Comparison of ENCODE assay signal across 8 mouse cellular contexts in genomic region chr15:99099139-99099556, GRCm38 (mm10). TPM values are rescaled to one million over a fixed set of nuclear protein-coding genes. Genes with fewer than 3 reads are reported as not detected.
DNase-seq lines count a peak whose midpoint lies in the region; ATAC-seq lines count a peak whose summit lies in the region.

No protein-coding gene starts in this region.

- peaks cover 43% of the 10 kb centered on the region for H3K4me1 ChIP-seq in forebrain, embryonic 15.5 days
- H3K4me1 ChIP-seq in intestine, embryonic 14.5 days (replicated peaks; ENCODE audit: control insufficient read depth, insufficient read depth, low read length), result peaks cover 22% of the 10 kb centered on the region
- peaks cover 28% of the 10 kb centered on the region for H3K4me1 ChIP-seq in liver, embryonic 13.5 days (replicated peaks)

- H3K9ac ChIP-seq in forebrain, embryonic 15.5 days (replicated peaks), result no peak overlapping the region
- peak overlapping the region; percentile 23; the same call in 1 of the 2 replicates for H3K9ac ChIP-seq in intestine, embryonic 14.5 days (ENCODE audit: low read length)
- H3K9ac ChIP-seq in liver, embryonic 13.5 days, result peak overlapping the region; percentile 41

- peaks cover 39% of the 10 kb centered on the region for H3K27me3 ChIP-seq in forebrain, embryonic 15.5 days
- H3K27me3 ChIP-seq in intestine, embryonic 14.5 days (replicated peaks; ENCODE audit: control insufficient read depth, insufficient read depth, low read length), result peaks cover 58% of the 10 kb centered on the region
- peaks cover 74% of the 10 kb centered on the region for H3K27me3 ChIP-seq in liver, embryonic 13.5 days

- H3K9me3 ChIP-seq in forebrain, embryonic 15.5 days, result no peaks in the 10 kb centered on the region
- no peaks in the 10 kb centered on the region for H3K9me3 ChIP-seq in intestine, embryonic 14.5 days (ENCODE audit: control insufficient read depth, low read length)
- no peaks in the 10 kb centered on the region for H3K9me3 ChIP-seq in liver, embryonic 13.5 days (replicated peaks)

- DNase-seq in left cerebral cortex, adult 18-20 months (ENCODE audit: low spot score in 2 of 2), result peak; percentile 25 to 33
- DNase-seq in left cerebral cortex, adult 9 months (ENCODE audit: low spot score in 2 of 2), result no peak
- DNase-seq in adipocyte (ENCODE audit: low spot score), result peak; percentile 45
- DNase-seq in intestine, embryonic 14.5 days (ENCODE audit: low spot score), result peak; percentile 88
- DNase-seq in liver, embryonic 13.5 days, result peak; percentile 28
- DNase-seq in neural tube, embryonic 10.5 days (ENCODE audit: extremely low spot score, low spot score), result peak; percentile 76
- DNase-seq in natural killer cell, adult 2 months (ENCODE audit: low spot score in 2 of 2), result no peak

- no peaks in the 10 kb centered on the region for H3K36me3 ChIP-seq in forebrain, embryonic 15.5 days
- no peaks in the 10 kb centered on the region for H3K36me3 ChIP-seq in intestine, embryonic 14.5 days (ENCODE audit: control insufficient read depth, insufficient read depth, low read length)
- peaks cover 3% of the 10 kb centered on the region; the same call in 1 of the 2 replicates for H3K36me3 ChIP-seq in liver, embryonic 13.5 days

- ATAC-seq in forebrain, embryonic 15.5 days (replicated peaks), result peak; percentile 41
- peak; percentile 88 for ATAC-seq in intestine, embryonic 14.5 days (replicated peaks; ENCODE audit: low FRiP score, low TSS enrichment, low read depth)
- ATAC-seq in liver, embryonic 13.5 days (ENCODE audit: low read depth), result peak; percentile 84

- H3K4me2 ChIP-seq in forebrain, embryonic 15.5 days (replicated peaks), result peak overlapping the region; percentile 56
- H3K4me2 ChIP-seq in intestine, embryonic 14.5 days (ENCODE audit: low read length), result peak overlapping the region; percentile 60
- peak overlapping the region; percentile 57 for H3K4me2 ChIP-seq in liver, embryonic 13.5 days

- peak overlapping the region; percentile 2; the same call in 1 of the 2 replicates for H3K4me3 ChIP-seq in forebrain, embryonic 15.5 days
- H3K4me3 ChIP-seq in intestine, embryonic 14.5 days (ENCODE audit: low read depth, low read length), result peak overlapping the region; percentile 15; the same call in 1 of the 2 replicates
- peak overlapping the region; percentile 31 for H3K4me3 ChIP-seq in liver, embryonic 13.5 days (replicated peaks)

- under 1% methylated on average over 15 of the region's 15 CpGs for WGBS in forebrain, embryonic 15.5 days
- WGBS in intestine, embryonic 14.5 days, result 3% methylated on average over 15 of the region's 15 CpGs
- 2% methylated on average over 15 of the region's 15 CpGs for WGBS in liver, embryonic 13.5 days (ENCODE audit: insufficient replicate concordance)

- H3K27ac ChIP-seq in forebrain, embryonic 15.5 days (replicated peaks), result no peak overlapping the region
- H3K27ac ChIP-seq in intestine, embryonic 14.5 days (ENCODE audit: low read depth), result peak overlapping the region; percentile 71
- peak overlapping the region; percentile 72; the same call in 1 of the 2 replicates for H3K27ac ChIP-seq in liver, embryonic 13.5 days

RNA-seq across cellular contexts. Expression of gene Dnajc22, which starts 6.2 kb away (rescaled TPM):
- not detected for total RNA-seq in left cerebral cortex, adult 18-20 months (2021)
- polyA plus RNA-seq in forebrain, embryonic 15.5 days (2015; fragmentation: Nextera tagmentation; extraction: Ambion mirVana), result 0.46 and 0.53 TPM in 2 replicates
- polyA plus RNA-seq in intestine, embryonic 14.5 days (2014; fragmentation: Nextera tagmentation; extraction: Ambion mirVana), result 16.3 and 20.2 TPM in 2 replicates
- 14.6 and 16.9 TPM in 2 replicates for polyA plus RNA-seq in liver, embryonic 13.5 days (2015; fragmentation: Nextera tagmentation; extraction: Ambion mirVana)

RNA-seq across cellular contexts. Expression of gene C1ql4, which starts 11.5 kb away (rescaled TPM):
- not detected for total RNA-seq in left cerebral cortex, adult 18-20 months (2021)
- 0.28 and 0.33 TPM in 2 replicates for polyA plus RNA-seq in forebrain, embryonic 15.5 days (2015; fragmentation: Nextera tagmentation; extraction: Ambion mirVana)
- 0.16 TPM in 1 of 2 replicates, not detected in the other for polyA plus RNA-seq in intestine, embryonic 14.5 days (2014; fragmentation: Nextera tagmentation; extraction: Ambion mirVana)
- not detected in 2 replicates for polyA plus RNA-seq in liver, embryonic 13.5 days (2015; fragmentation: Nextera tagmentation; extraction: Ambion mirVana)

RNA-seq across cellular contexts. Expression of gene Troap, which starts 24.8 kb away (rescaled TPM):
- total RNA-seq in left cerebral cortex, adult 18-20 months (2021), result not detected
- 19.8 and 24.8 TPM in 2 replicates for polyA plus RNA-seq in forebrain, embryonic 15.5 days (2015; fragmentation: Nextera tagmentation; extraction: Ambion mirVana)
- polyA plus RNA-seq in intestine, embryonic 14.5 days (2014; fragmentation: Nextera tagmentation; extraction: Ambion mirVana), result 25.4 and 27.7 TPM in 2 replicates
- polyA plus RNA-seq in liver, embryonic 13.5 days (2015; fragmentation: Nextera tagmentation; extraction: Ambion mirVana), result 14.5 and 18.9 TPM in 2 replicates

RNA-seq across cellular contexts. Expression of gene Spats2, which starts 26.6 kb away (rescaled TPM):
- total RNA-seq in left cerebral cortex, adult 18-20 months (2021), result 10 to 100 TPM; 32.5 to 33.5 TPM
- polyA plus RNA-seq in forebrain, embryonic 15.5 days (2015; fragmentation: Nextera tagmentation; extraction: Ambion mirVana), result 42.9 and 43.7 TPM in 2 replicates
- 38.4 and 41.4 TPM in 2 replicates for polyA plus RNA-seq in intestine, embryonic 14.5 days (2014; fragmentation: Nextera tagmentation; extraction: Ambion mirVana)
- polyA plus RNA-seq in liver, embryonic 13.5 days (2015; fragmentation: Nextera tagmentation; extraction: Ambion mirVana), result 11.5 and 14.4 TPM in 2 replicates

RNA-seq across cellular contexts. Expression of gene Prph, which starts 44.2 kb away (rescaled TPM):
- total RNA-seq in left cerebral cortex, adult 18-20 months (2021), result 1 to 10 TPM in 1 of 2 experiments, under 1 TPM in 1; 0.77 to 2.6 TPM
- polyA plus RNA-seq in forebrain, embryonic 15.5 days (2015; fragmentation: Nextera tagmentation; extraction: Ambion mirVana), result 0.97 and 1.3 TPM in 2 replicates
- 54.4 and 56.3 TPM in 2 replicates for polyA plus RNA-seq in intestine, embryonic 14.5 days (2014; fragmentation: Nextera tagmentation; extraction: Ambion mirVana)
- polyA plus RNA-seq in liver, embryonic 13.5 days (2015; fragmentation: Nextera tagmentation; extraction: Ambion mirVana), result 0.54 and 0.62 TPM in 2 replicates

Comparison
In these comparisons a context has a peak if more than half of its experiments do, and no peak if none do; other contexts are left out.
1. DNase-seq: peak in left cerebral cortex, adult 18-20 months (2 of 2), adipocyte (single experiment), intestine, embryonic 14.5 days (single experiment), liver, embryonic 13.5 days (single experiment) and neural tube, embryonic 10.5 days (single experiment); none in left cerebral cortex, adult 9 months (0 of 2) and natural killer cell, adult 2 months (0 of 2).
2. RNA of gene Dnajc22, which starts 6.2 kb away (polyA plus RNA-seq): 16.3 to 20.2 TPM in intestine, embryonic 14.5 days and 14.6 to 16.9 TPM in liver, embryonic 13.5 days; 0.46 to 0.53 TPM in forebrain, embryonic 15.5 days; every median in the first group is over 10 times any median in the second.
3. Peak in every context shown above with its lines, with median percentiles within 50 percentile points of each other: ATAC-seq, H3K4me2 ChIP-seq and H3K4me3 ChIP-seq.